Mouse (Mus musculus) fat pad, adult 2 months (tissue): ENCODE results near the gene Rbpj.
"Not testable (repeated sequence)": the region's sequence is repeated elsewhere in the genome, so short reads cannot be mapped to it uniquely, and the experiment has no call there.

Experiments used
- DNase-seq: peaks from one replicate; pipeline ENCODE4 v3.0.0-alpha.2; 2011; ENCODE audit warnings: low read depth, low spot score; ENCODE audit errors: extremely low read depth

Rbpj gene

GRCm38 (mm10) chr5:53546979-53547472 is 81.1 kb downstream of the Rbpj start:
- no peak for DNase-seq

DNA sequence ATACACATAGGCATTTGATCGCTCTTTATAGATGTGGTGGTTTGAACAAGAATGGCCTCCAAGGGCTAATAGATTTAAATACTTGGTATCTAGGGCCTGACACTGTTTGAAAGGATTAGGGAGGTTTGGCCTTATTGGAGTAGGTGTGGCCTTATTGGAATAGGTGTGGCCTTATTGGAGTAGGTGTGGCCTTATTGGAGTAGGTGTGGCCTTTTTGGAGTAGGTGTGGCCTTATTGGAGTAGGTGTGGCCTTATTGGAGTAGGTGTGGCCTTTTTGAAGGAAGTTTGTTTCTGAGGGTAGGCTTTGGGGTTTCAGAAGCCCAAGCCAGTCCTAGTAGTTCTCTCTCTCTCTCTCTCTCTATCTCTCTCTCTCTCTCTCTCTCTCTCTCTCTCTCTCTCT is 84.4 kb downstream of the Rbpj start:
- DNase-seq, result not testable (repeated sequence)

DNA sequence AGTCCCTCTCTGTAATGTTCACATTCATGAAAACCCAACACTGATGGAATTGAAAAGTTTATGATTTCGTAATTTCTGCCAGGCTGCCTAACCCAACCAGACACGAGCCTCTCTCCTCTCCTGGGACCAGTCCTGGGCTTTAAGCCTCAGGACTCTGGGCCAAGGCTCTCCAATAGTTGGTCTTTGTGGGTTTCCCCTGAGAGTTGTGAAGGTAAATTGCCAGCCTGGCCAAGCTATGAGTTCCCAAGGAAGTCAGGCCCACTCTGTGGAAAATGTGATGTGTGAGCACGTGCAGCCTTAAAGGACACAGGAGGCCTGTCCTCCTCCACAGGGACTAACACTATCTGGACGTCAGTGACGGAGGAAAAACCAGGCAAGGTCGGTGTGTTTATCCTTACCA is 85.4 kb downstream of the Rbpj start:
- DNase-seq, result no peak

DNA sequence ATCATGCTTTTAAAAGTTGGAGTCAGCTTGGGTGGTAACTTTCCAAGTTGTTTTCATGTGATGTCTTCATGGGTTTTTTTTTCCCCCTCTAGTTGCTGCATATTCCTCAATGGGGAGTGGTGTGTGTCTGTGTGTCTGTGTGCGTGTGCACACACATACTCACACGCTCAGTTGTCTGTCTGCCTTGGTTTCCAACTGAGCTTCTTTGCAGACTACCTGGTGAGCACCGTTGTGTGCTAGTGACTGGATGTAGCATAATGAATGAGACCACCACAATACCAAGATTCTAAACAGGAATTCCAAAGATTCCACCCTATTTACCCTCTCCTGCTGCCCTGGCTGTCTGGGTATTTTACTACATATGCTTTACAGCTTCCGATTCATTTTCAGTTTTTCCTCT is 86.0 kb downstream of the Rbpj start:
- DNase-seq, result no peak

DNA sequence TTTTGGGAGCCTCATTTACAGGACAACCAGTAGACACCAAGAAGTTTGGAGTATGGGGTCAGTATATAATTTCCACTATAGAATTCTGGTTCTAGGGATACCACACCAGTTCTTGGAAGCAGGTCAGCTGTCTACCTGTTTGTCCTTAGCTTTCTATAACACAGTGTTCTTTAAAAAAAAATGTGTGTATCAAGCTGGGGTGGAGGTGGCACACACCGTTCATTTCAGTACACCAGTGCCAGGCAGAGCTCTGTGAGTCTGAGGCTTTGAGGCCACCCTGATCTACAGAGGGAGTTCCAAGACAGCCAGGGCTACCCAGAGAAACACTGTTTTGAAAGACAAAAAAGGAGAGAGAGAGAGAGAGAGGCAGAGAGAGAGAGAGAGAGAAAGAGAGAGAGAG is 87.3 kb downstream of the Rbpj start:
- no peak for DNase-seq

DNA sequence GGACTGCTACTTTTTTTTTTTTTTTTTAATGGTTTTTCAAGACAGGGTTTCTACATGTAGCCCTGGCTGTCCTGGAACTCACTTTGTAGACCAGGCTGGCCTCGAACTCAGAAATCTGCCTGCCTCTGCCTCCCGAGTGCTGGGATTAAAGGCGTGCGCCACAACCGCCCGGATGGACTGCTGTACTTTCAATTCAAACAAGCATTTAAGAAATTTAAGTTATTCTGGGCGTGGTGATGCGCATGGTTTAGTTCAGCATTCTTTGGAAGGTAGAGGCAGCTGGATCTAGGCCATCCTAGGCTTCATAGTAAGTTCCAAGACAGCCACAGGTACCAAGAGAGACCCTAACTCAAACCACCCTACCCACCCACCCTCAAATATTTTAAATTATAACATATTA is 88.2 kb downstream of the Rbpj start:
- DNase-seq, result no peak

GRCm38 (mm10) chr5:53554926-53555325 is 89.0 kb downstream of the Rbpj start:
- no peak for DNase-seq

DNA sequence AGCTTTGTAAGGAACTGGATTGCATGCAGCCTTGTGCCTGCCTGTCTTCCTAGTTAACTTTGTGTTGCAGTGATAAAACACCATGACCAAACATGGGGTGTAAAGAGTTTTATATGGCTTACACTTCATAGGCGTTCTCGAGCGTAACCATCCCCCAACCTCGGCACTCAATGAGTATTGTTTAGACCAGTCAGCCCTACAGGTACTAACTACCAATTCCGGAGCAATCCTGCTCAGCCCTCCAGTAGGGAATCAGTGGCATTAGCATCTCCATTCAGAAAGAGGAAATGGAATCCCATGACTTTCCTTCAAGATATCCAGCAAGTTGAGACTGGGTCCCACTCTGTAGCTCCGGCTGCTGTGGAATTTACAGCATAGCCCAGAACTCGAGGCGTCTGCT is 89.5 kb downstream of the Rbpj start:
- DNase-seq, result no peak

- DNase-seq, result no peak
These were observed 90.0 kb downstream of the Rbpj start for GRCm38 (mm10) chr5:53555929-53556328.

DNA sequence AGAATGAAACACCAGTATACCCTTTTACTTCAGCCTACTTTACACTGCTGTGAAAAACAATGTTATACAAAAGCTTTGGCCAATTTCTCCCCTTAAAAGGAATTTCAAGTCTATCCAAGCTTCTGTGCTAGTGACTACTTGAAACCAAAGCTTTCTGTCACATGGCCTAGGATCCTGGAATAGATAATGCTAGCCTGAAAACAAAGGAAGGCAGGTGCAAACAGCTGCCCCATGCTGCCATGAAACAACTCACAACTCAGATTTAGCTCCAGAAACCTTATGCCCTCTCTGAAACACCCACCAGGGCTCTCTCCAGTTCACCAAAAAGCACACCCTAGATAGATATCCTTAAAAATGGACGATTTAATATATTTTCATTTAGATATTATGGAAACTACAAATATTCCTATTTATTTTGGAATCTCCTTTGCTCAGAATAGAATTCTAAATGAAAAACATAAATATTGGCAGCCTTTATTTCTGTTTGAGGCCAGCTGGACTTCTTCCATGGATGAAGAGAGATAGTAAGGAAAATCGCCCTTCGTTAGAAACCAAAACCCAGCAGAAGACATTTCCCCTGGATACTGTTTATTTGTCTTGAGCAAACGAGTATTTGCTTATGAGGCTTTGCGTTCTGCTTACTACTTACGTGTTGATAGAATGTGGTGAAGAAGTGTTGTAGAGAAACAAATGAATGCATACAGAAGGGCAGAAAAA is 91.8 kb downstream of the Rbpj start:
- no peak for DNase-seq

DNA sequence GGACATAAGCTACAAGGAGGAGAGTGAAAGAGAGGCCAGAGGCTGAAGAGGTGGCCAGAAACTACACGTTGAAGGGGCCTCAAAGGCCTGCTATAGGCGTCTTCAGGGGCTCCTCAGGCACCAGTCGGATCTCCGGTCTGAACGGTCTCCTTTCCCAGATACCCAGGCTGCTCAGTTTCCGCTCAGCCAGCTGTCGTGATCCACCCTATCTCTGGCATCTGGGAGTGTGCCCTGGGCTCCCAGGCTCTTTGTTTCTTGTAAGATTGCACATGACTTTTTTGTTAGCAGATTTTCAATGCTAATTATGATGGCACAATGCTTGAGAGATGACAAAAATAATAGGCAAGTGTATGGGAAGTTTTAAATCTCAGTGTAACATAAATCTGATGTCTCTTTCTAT is 95.2 kb downstream of the Rbpj start:
- DNase-seq, result no peak

GRCm38 (mm10) chr5:53564309-53564708 is 98.4 kb downstream of the Rbpj start:
- DNase-seq, result no peak

DNA sequence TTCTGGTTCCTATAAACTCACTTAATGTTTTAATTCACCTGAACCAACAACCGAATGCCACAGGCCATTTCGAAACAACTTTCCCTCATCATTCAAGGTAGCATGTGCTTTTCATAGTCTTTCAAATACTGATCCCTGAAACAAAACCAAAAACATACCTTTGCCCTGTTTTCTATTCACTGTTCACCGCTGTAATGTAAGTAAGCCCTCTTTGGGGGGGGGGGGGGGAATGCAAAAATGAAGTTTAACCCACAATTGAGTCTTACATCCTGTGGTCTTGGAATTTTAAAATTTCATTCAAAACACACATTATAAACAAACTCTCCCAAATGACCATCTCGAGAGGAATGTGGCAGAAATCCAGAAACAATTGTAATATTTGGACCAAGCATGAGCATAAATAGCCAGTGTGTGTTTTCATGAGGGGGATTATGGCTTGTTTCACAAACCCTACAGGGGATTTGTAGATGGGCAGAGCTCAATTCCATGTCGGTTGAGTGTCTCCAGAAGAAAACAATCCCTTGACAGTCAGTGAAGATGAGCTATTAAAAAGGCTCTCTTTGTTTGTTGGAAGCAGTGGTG is 99.4 kb downstream of the Rbpj start:
- DNase-seq, result no peak

- DNase-seq, result no peak
These were observed 100.6 kb downstream of the Rbpj start for GRCm38 (mm10) chr5:53566485-53567083.

DNA sequence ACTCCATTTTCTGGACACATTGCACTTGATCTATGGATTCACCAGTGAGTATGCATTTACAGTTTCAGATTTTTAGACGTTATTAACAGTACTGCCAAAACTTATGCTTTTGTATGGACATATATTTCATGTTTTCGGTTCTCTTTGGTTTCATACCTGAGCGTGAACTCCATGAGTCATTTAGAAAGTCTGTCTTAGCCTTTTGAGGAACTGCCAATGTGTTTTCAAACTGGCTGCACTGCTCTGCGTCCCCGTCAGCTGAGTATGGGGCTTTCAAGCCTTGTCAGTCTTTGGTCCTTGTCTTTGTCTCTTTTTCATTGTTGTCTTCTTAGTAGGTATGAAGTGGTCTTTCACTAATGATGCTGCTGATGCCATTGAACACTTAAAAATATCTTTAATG is 106.5 kb downstream of the Rbpj start:
- no peak for DNase-seq

DNA sequence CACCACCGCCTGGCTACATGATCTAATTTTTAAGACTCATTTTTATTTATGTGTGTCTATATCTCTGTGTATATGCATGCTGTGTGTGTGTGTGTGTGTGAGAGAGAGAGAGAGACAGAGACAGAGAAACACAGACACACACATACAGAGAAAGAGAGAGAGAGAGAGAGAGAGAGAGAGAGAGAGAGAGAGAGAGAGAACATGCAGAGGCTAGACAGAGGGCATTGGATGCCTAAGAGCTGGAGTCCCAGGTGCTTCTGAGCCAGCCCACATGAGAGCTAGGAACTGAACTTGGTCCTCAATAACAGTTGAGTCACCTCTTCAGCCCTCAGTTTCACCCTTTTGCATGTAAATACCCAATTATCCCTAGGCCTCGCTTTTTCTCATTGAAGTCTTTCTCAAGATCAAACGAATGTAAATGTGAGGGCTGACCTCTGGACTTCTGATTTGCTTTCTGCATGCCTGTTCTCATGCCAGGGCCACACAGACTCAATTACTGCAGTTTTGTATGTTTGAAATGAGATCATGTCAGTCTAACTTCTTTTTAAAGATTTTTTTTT is 109.0 kb downstream of the Rbpj start:
- DNase-seq, result no peak

- no peak for DNase-seq
These were observed 111.4 kb downstream of the Rbpj start for GRCm38 (mm10) chr5:53577272-53577889.

- DNase-seq, result no peak
These were observed 118.3 kb downstream of the Rbpj start for GRCm38 (mm10) chr5:53584069-53584767.

GRCm38 (mm10) chr5:53588421-53589171 is 122.6 kb downstream of the Rbpj start:
- no peak for DNase-seq
